Mouse (Mus musculus) ovary, postnatal 10 days (tissue): Measurements from ENCODE around the gene Itgb5.

Source experiments
- DNase-seq: peaks from one replicate; pipeline ENCODE4 v3.0.0; 2022; ENCODE audit warnings: low spot score

Gene Itgb5

GRCm38 (mm10) chr16:33878041-33878783, 48.7 kb downstream of the Itgb5 start:
- DNase-seq, result no peak

- DNase-seq, result no peak
Observed at GRCm38 (mm10) chr16:33879031-33879430, 49.6 kb downstream of the Itgb5 start.

DNA sequence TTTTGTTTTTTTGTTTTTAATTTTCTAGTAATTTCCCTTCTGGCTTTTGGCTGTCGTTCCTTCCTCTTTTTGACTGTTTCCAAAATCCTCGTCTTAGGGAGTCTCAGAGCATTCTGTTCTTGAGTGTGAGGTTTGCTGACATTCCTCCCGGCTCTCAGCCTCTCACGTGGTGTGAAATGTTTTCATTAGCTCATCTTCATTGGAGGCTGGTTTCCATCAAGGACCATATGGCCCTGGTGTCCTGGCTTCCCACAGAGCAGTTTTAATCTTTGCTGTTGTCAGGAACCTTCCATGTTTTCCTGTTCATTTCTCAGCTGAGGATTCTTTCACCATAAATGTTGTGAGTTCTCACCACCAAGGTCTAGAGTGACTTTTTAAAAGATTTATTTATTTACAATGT, 50.1 kb downstream of the Itgb5 start:
- DNase-seq, result no peak

DNA sequence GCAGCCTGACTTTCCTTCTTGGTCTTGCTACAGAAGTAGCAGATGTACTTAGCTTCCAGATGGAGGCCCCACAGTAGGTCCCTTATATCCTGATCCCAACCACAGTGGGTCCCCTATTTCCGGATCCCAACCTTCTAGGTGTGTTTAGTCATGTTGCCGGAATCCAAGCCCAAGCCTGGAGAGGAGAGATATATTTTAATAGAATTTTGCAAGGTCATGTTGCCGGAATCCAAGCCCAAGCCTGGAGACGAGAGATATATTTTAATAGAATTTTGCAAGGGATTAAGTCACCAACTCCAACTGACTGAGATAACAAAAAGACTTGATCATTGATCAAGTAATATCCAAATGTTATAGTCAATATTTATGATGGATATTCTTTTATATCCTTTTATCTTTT, 51.3 kb downstream of the Itgb5 start:
- DNase-seq, result no peak

GRCm38 (mm10) chr16:33882540-33882939, 53.1 kb downstream of the Itgb5 start:
- no peak for DNase-seq

DNA sequence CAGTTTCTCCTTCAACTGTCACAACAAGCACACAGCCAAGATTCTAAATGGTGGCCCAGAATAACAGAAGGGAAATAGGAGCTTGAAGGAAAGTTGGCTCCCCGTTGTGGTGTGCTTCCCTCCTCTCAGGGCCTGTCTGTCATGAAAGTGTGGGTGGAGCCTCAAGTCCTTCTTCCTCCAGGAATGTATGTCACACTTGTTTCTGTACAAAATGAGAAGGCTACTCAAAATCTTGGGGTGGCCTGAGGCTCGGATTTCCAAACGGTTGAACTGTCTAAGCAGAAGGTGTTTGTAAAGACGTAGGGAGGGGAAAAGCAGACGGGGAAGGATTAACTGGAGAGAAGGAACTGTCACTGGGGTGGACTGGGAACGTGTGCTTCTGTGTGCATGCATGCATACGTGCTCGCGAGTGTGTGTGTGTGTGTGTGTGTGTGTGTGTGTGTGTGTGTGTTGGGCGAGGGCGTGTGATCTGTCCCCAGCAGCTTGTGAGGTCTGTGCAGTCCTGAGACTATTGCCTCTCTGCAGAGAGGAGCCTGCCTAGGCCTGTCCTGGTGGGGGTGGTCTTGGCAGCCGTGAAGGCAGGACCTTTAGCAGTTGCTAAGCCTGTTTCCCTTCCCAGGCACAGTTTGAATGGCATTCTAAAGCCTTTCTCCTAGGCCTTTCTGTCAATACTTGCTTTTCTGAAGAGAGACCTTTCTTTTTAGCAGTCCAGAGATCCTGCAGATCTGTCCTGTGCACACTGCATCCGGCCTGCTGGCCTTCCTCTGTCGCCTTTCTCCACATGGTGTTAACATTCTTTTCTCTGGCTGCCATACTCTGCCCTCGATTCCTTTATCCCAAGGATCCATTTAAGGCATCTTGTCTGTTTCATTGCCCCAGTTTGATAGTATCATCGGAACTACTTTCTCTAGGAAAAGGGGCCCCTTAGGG, 53.8 kb downstream of the Itgb5 start:
- DNase-seq, result no peak

DNA sequence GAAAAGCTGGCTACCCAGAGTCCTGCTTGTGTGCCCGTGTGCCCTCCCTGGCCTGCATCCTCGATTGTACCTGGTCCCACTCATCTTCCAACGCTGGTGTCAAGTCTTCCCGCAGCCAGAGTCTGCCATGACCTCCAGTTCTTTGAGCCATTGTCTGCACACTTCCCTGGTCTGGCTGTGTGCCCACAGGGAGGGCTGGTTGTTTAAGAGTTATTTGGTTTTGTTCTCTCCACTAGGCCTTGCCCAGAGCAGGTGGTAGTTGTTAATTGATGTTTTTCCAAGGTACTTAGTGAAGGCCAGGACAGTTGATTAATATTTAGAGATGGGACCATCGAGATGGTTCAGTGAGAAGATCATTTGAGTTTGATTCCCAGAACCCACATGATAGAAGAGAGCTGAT, 54.7 kb downstream of the Itgb5 start:
- no peak for DNase-seq

DNA sequence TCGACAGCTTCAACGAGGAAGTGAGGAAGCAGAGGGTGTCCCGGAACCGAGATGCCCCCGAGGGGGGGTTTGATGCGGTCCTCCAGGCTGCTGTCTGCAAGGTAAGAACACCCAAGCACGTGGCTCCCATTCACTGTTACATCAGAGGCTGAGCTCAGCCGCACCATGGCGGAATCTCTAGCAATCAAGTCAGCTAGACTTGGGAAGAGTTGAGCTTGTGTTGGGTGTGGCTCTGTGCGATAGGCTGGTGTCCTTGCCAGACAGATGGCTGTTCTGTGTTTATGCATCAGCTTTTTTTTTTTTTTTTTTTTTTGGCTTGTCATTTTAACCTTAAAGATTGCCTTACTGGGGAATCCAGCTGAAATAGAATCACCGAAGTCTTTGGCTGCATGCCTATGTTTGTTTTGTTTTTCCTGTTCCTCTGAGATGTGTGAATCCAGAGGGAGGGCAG, 55.6 kb downstream of the Itgb5 start:
- DNase-seq, result no peak

DNA sequence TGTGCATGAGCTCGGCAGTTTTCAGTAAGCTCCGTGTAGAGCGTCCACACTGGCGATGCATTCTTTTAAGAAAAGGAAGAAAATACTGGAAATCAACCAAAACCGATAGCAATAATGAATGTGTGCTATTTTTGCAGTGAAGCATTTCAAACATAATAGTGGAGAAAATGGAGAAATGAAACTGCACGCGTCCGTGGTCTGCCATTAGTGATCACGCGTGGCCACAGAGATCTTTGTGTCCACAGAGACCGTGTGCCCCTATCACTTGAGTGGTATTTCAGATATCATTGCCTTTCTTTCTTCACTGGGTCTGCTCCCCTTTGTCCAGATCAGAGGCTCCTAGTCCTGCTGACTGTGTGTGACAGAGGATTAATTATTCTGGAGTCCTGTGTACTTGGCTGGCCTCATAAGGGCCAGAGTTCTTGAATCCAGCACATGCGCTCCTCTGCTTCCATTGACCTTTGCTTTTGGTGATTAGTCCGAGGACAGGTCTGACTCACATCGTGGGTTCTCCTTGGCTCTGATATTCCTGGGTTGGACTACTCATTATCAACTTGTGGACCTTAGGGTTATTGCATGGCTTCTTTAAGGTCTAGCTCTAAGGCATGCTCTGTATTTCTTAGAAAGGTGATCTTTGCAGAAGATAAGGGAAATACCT, 56.3 kb downstream of the Itgb5 start:
- DNase-seq, result no peak

DNA sequence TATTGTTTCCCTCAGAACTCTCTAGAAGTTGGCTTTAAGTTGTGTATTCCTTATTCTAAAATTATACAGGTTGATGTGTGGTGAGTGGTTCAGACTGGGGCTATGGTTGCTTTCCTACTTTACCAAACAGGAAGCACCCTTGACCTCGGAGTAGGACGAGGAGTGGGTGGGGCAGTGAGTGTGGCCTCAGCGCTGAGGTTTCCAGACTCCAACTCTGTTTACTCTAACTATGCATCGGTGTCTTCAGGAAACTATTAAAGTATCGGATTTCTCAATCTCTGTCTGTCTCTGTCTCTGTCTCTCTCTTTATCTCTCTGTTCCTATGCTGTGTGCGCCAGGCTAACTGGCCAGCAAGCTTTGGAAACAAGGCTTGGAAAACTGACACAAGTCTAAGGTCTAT, 57.2 kb downstream of the Itgb5 start:
- DNase-seq, result no peak

DNA sequence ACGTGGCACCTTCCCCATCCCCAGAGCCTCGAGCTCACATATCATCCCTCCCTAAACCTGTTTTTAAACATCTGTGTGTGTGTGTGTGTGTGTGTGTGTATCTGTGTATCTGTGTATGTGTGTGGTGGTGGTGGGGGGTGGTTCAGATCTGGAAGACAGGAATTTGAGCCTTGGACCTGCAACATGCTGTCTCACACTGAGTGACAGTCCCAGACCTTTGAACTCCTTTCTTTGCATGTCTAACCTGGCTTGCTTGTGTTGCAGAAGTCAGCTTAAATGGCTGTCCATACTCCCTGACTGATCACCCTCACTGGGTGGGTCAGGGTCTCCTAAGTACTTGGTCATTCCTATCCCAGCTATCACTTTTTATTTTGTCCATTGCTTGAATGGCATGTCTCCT, 58.5 kb downstream of the Itgb5 start:
- DNase-seq, result no peak

DNA sequence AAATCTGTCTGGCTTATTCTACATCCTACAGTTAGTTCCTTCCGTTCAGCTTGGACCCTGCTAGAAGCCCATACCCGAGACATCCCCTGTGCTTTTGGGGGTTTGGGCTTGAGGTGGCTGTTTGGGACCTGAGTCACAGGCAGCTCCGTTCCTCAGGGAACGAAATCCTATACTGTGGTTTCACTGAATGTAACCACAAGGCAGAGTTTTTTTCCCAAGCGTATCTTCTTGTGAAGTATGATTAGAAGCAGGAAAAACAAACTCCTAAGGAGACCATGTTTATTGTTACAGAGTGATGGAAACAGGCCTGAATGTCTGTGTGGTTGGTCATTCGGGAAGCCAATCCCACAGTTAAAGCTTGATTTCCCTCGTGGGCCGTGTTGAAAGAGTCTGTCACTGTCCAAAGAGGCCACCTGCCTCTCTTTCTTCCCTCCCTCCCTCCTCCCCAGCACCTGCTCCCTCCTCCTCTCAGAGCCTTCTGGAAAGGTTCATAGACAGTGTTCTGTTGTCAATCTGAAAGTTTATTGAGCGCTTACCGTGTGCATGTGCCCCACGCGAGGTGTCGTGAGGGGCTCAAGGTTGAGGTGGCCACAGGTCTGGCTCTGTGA, 59.6 kb downstream of the Itgb5 start:
- DNase-seq, result no peak

DNA sequence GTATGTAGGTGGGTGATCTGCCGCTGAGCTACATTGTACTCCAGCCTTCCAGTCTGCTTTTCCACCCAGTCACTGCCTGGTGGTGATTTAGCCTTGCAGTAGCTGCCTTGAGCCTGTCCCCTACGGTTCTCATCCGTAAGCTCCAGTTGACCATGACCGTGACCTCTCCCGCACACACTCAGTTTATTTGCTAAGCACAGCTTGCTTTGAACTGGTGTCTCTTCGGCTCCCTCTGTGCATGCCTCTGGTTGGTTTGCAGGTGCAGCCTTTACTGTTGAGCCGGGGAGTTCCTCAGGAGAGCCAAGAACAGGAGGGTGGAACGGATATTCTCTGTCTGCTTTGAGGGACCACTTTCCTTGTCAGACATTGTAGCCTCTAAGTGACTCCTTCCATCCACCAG, 61.6 kb downstream of the Itgb5 start:
- DNase-seq, result no peak

DNA sequence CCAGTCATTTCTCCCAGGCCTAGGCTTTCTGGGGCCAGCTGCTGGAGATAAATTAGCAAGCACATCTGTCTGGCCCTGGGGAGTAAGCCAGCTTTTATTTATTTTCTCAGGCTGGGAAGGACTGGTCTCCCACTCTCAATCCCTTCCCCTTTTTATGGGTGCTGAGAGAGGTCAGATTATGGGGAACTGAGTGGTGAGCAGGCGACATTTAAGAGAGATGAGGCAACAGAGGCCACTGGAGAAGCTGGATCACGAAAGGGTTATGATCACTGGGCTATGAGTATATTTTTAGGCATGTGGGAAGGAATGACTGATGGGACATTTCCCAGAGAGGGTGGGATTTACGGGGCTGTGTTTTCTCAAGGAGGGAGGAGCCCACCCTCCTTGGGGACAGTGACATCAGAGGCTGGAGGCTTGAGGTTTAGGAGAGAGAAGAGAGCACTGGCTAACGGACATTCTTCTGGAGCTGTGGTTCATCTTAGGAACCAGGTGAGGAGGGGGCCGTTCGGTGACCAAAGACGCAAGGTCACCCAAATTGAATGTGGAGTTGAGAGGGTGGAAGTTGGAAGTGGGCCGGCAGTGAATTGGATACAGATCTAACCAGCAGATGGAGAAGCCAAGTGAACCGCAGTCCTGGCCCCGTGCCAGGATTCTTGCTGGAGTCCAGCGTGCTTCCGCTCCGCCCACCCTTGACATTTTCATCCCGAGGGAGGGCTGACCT, 62.3 kb downstream of the Itgb5 start:
- peak; percentile 72 for DNase-seq

DNA sequence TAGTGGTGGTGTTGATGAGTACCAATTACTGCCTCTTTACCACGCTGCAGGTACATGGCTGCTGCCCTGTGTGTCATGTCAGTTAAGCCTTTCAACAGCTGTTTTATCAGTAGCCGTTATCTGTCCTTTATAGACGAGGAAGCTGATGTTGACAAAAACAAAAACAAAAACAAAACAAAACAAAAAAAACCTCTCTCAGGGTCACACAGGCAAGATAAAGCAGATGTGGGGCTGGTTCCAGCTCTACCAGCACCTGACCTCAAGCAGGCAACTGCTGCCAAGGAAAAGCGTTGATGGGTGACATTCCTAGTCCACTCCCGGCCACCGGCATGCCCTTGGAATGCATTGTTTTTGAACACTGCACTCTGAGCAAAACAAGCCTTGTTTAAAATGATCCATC, 63.1 kb downstream of the Itgb5 start:
- DNase-seq, result no peak

DNA sequence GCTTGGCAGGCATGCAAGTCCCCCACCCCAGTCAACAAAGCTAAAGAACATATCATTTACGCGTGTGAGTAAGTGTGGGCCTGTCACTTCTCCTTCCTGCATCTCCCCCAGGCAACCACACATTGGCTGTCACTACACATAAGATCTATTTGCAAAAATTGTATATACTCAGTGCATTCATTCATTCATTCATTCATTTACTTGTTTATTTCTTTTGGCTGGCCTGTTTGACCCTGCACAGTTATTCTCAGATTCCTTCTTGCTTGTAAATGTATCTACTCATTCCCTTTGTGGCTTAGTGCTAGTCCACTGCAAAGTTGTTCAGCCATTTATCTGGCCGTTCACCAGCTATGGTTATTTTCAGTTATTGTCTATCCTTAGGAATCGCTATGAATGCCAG, 64.3 kb downstream of the Itgb5 start:
- no peak for DNase-seq

GRCm38 (mm10) chr16:33894449-33894848, 65.0 kb downstream of the Itgb5 start:
- DNase-seq, result no peak

DNA sequence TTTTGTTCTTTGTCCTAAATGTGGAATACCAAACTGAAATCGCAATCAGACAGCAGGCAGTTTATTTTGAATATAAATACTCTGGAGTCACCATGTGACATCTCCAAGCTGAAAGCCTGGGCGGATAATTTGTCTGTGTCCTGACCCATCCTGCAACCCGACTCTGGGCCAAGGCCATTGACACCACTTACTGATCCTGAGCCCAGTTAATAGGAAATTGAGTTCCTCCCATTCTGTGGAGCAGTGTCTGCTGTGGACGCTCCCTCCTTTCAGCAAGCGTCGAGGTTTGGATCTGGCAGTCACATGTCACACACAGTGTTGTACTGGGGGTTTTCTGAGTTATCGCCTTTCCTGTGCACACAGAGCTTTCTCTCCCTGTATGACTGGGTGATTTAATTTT, 66.2 kb downstream of the Itgb5 start:
- DNase-seq, result no peak

DNA sequence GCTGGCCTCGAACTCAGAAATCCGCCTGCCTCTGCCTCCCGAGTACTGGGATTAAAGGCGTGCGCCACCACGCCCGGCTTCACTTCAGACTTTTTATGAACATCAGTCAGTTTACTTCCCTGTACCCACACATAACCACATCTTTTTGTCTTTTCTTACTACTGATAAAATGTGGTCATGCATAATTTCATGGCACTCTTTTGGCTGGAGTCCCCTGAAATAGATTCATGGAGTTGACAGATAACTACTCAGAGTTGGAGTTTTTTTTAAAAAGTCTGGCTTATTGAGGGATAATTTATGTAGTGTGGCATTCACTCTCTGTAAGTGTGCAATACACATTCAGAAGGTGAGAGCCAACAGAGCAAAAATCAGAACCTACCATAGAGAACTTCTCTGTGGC, 67.3 kb downstream of the Itgb5 start:
- DNase-seq, result no peak

DNA sequence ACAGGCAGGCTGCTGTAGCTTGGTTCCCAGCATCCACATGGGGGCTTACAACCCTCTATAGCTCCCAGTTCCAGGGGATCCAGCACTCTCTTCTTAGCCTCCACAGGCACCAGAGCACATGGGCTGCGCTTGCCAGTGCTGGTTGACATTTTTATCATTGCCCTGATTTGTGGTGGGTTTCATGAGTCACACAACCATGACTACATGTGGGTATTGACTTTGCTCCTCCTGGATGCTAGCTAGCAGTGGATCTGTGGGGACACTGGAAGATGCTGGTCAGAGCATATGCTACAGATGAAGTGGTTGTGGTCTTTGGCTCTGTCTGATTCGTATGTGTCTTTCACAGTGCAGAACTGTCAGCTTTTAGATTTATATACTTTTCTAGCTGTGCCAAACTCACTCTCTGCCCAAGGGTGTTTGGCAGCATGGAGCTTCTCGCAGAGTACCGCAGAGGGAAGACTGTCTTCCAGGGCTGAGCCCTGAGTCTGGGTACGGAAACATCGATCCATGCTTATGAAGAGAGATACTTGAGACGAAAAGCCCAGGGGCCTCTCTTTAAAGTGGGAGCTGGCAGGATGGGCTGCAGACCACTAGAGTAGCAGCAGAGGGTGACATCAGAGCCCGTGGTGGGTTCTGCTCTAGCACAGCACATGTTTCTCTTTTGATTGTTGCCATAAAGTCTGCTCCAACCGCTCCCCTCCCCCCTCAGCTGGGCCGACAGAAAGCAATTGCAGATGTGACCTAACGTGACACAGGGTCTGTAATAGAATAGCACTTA, 74.4 kb downstream of the Itgb5 start:
- DNase-seq, result no peak

DNA sequence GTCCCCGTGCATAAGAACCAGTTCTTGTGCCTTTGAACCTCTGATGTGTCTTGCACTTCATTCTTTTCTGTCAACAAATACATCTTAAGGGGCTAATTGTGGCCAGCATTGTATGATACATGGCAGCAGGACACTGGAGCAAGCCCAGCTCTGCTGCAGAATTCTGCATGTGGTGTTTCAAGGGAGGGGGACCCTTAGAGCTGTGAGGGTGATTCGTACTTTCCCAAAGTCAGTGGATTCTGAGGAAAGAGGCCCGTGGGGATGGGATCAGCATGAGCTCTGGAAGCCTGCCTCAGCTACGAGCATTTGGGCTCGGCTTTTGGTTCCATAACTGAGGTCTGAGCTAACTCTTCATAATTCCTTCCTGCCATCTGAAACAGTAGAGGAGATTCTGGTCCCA, 75.1 kb downstream of the Itgb5 start:
- DNase-seq, result no peak
